Mouse (Mus musculus): ENCODE results near the gene Gm42420. TPM values are rescaled to one million over a fixed set of nuclear protein-coding genes. Genes with fewer than 3 reads are reported as not detected.

Gene Gm42420
- total and polyA plus RNA-seq, 3 experiments = 0.66 to 2.6 (median 2.1) TPM

GRCm38 (mm10) chr6:39537276-39537675 lies 48.3 kb upstream of the Gm42420 start:
- H3K27ac ChIP-seq (ENCODE audit: insufficient read depth, low read depth) = no peak overlapping the region
- H3K9ac ChIP-seq (ENCODE audit: insufficient read depth, low read depth) = no peak overlapping the region
- dilution Hi-C loops (cut with MboI; ENCODE audit: extremely low pct_ligation_motif_present, extremely low pct_unique_long_range_greater_than_20kb, low sequenced_read_pairs) = no loop called here
- TF ChIP-seq EP300 (IDR thresholded peaks at IDR 0.05; ENCODE audit: low read length) (no peak), ZMIZ1 (IDR thresholded peaks at IDR 0.05; ENCODE audit: low read depth, low read length) (no peak), CTCF (conservative IDR thresholded peaks at IDR 0.05 in 1 of 2, IDR thresholded peaks at IDR 0.05 in 1 of 2; ENCODE audit: low read depth in 2 of 2, low read length in 2 of 2) (no peak), MAZ (IDR thresholded peaks at IDR 0.05; ENCODE audit: low read depth, low read length) (no peak), ZKSCAN1 (IDR thresholded peaks at IDR 0.05; ENCODE audit: borderline replicate concordance, low read depth, low read length) (no peak), USF2 (conservative IDR thresholded peaks at IDR 0.05; ENCODE audit: low read depth, low read length) (no peak), PAX5 (IDR thresholded peaks at IDR 0.05; ENCODE audit: low read length) (no peak), USF1 (IDR thresholded peaks at IDR 0.05; ENCODE audit: low read depth, low read length) (no peak), POLR2AphosphoS2 (IDR thresholded peaks at IDR 0.05; ENCODE audit: low read depth, low read length) (no peak), KAT2A (IDR thresholded peaks at IDR 0.05; ENCODE audit: insufficient replicate concordance, low read length) (no peak), SMC3 (IDR thresholded peaks at IDR 0.05; ENCODE audit: low read depth, low read length) (no peak)
- H3K4me2 ChIP-seq (ENCODE audit: insufficient read depth, low read depth, poor library complexity, severe bottlenecking) = no peak overlapping the region
- H3K4me3 ChIP-seq (replicated peaks in 1 of 3; ENCODE audit: low read depth in 2 of 3, low read length in 2 of 3, poor library complexity in 1 of 3) = no peak overlapping the region
- DNase-seq (ENCODE audit: extremely low read depth) = no peak
- no peaks in the 10 kb centered on the region for H3K9me3 ChIP-seq (replicated peaks; ENCODE audit: low read length)
- 0 out of 2 replicates have a peak, but pooled peaks cover 6% of the 10 kb centered on the region for H3K79me2 ChIP-seq (replicated peaks; ENCODE audit: control insufficient read depth, extremely low read depth, insufficient read depth, poor library complexity, severe bottlenecking)
- no peaks in the 10 kb centered on the region for H3K27me3 ChIP-seq (replicated peaks)
- peaks cover 31 to 71% of the 10 kb centered on the region in 2 experiments for H3K36me3 ChIP-seq (replicated peaks in 1 of 2; ENCODE audit: control insufficient read depth in 1 of 2, insufficient read depth in 1 of 2, low read length in 1 of 2)
- in situ Hi-C loops (cut with MboI; ENCODE audit: low pct_ligation_motif_present, low pct_unique_long_range_greater_than_20kb, low sequenced_read_pairs) = no loop called here
- H3K4me1 ChIP-seq (ENCODE audit: control insufficient read depth in 1 of 2, insufficient read depth in 2 of 2) = peaks cover 9 to 36% of the 10 kb centered on the region in 2 experiments

DNA sequence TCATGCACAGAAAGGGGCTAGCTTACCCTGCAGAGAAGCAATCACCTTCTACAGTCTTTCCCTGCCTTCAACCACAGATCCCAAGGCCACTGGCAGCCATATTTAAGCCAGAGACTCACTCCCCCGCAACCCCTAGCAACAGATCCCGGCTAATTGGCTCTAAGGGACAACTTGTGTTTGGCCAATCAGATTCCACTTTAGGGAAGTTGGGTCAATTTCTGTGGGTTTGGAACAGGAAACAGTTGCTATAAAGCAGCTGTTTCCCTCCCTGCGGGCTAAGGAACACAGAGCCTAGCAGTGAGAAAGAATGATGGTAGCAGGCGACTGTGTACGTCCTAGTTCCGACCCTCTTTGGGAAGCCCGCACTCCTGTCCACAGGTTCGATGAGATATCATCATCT lies 47.3 kb upstream of the Gm42420 start:
- peaks cover 9 to 45% of the 10 kb centered on the region in 2 experiments for H3K4me1 ChIP-seq (ENCODE audit: control insufficient read depth in 1 of 2, insufficient read depth in 2 of 2)
- no peak for DNase-seq (ENCODE audit: extremely low read depth)
- peaks cover 27 to 70% of the 10 kb centered on the region in 2 experiments for H3K36me3 ChIP-seq (replicated peaks in 1 of 2; ENCODE audit: control insufficient read depth in 1 of 2, insufficient read depth in 1 of 2, low read length in 1 of 2)
- dilution Hi-C loops (cut with MboI; ENCODE audit: extremely low pct_ligation_motif_present, extremely low pct_unique_long_range_greater_than_20kb, low sequenced_read_pairs) = no loop called here
- no peaks in the 10 kb centered on the region for H3K27me3 ChIP-seq (replicated peaks)
- H3K9ac ChIP-seq (ENCODE audit: insufficient read depth, low read depth) = no peak overlapping the region
- no peaks in the 10 kb centered on the region for H3K9me3 ChIP-seq (replicated peaks; ENCODE audit: low read length)
- H3K27ac ChIP-seq (ENCODE audit: insufficient read depth, low read depth) = no peak overlapping the region
- in situ Hi-C loops (cut with MboI; ENCODE audit: low pct_ligation_motif_present, low pct_unique_long_range_greater_than_20kb, low sequenced_read_pairs) = no loop called here
- H3K79me2 ChIP-seq (replicated peaks; ENCODE audit: control insufficient read depth, extremely low read depth, insufficient read depth, poor library complexity, severe bottlenecking) = 0 out of 2 replicates have a peak, but pooled peaks cover 3% of the 10 kb centered on the region
- no peak for TF ChIP-seq ZC3H11A (IDR thresholded peaks at IDR 0.05; ENCODE audit: low read depth, low read length)
- 0 out of 2 replicates have a peak, but pooled peaks have one; percentile 42 for TF ChIP-seq POLR2AphosphoS2 (IDR thresholded peaks at IDR 0.05; ENCODE audit: low read depth, low read length)
- H3K4me3 ChIP-seq (replicated peaks in 1 of 3; ENCODE audit: low read depth in 2 of 3, low read length in 2 of 3, poor library complexity in 1 of 3) = no peak overlapping the region
- no peak overlapping the region for H3K4me2 ChIP-seq (ENCODE audit: insufficient read depth, low read depth, poor library complexity, severe bottlenecking)

DNA sequence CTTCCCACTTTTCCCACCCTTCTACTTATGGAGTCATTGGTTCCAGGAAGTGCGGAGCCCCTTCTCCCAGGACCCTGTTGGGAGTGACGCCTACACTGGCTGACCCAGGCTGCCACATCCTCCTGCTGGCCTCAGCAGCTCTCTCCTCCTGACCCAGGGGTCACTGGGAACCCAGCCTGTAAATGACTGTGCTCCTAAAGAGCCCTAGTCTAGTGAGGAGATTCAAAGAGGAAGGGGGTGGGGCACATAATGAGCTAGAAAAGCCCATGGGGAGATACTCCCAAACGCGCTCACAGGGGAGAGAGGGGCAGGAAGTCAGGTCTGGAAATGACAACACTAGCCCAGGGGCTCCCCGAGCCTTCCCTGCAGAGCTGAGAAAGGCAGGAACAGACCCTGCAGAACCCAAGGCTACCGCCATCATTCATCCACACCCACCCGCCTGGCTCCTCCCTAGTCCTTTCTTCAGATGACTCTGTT lies 45.8 kb upstream of the Gm42420 start:
- Histone ChIP-seq H3K4me1 (ENCODE audit: control insufficient read depth in 1 of 2, insufficient read depth in 2 of 2) (peaks cover 9 to 43% of the 10 kb centered on the region in 2 experiments), H3K79me2 (replicated peaks; ENCODE audit: control insufficient read depth, extremely low read depth, insufficient read depth, poor library complexity, severe bottlenecking) (no peaks in the 10 kb centered on the region), H3K36me3 (replicated peaks in 1 of 2; ENCODE audit: control insufficient read depth in 1 of 2, insufficient read depth in 1 of 2, low read length in 1 of 2) (peaks cover 17 to 72% of the 10 kb centered on the region in 2 experiments), H3K27ac (ENCODE audit: insufficient read depth, low read depth) (no peak overlapping the region), H3K27me3 (replicated peaks) (no peaks in the 10 kb centered on the region), H3K9me3 (replicated peaks; ENCODE audit: low read length) (no peaks in the 10 kb centered on the region), H3K4me2 (ENCODE audit: insufficient read depth, low read depth, poor library complexity, severe bottlenecking) (no peak overlapping the region), H3K9ac (ENCODE audit: insufficient read depth, low read depth) (no peak overlapping the region), H3K4me3 (replicated peaks in 1 of 3; ENCODE audit: low read depth in 2 of 3, low read length in 2 of 3, poor library complexity in 1 of 3) (no peak overlapping the region)
- no peak for DNase-seq (ENCODE audit: extremely low read depth)
- dilution Hi-C loops (cut with MboI; ENCODE audit: extremely low pct_ligation_motif_present, extremely low pct_unique_long_range_greater_than_20kb, low sequenced_read_pairs) = no loop called here
- no peak for TF ChIP-seq CHD2 (IDR thresholded peaks at IDR 0.05; ENCODE audit: low read length)
- no peak for TF ChIP-seq NELFE (IDR thresholded peaks at IDR 0.05; ENCODE audit: low read depth, low read length)
- no peak for TF ChIP-seq MXI1 (IDR thresholded peaks at IDR 0.05; ENCODE audit: low read depth, low read length)
- TF ChIP-seq ZC3H11A (IDR thresholded peaks at IDR 0.05; ENCODE audit: low read depth, low read length) = no peak
- no peak for TF ChIP-seq HCFC1 (IDR thresholded peaks at IDR 0.05; ENCODE audit: low read depth, low read length)
- TF ChIP-seq GABPA (IDR thresholded peaks at IDR 0.05; ENCODE audit: insufficient replicate concordance, low read depth, low read length) = no peak
- no peak for TF ChIP-seq E2F4 (IDR thresholded peaks at IDR 0.05; ENCODE audit: insufficient replicate concordance, low read depth, low read length)
- no peak for TF ChIP-seq TCF12 (IDR thresholded peaks at IDR 0.05; ENCODE audit: low read depth, low read length)
- TF ChIP-seq SIN3A (IDR thresholded peaks at IDR 0.05; ENCODE audit: low read length) = no peak
- in situ Hi-C loops (cut with MboI; ENCODE audit: low pct_ligation_motif_present, low pct_unique_long_range_greater_than_20kb, low sequenced_read_pairs) = no loop called here
